In genomic region chr2:45114596-45114995, GRCm38 (mm10) we compare ENCODE assay signal across 8 mouse cellular contexts. TPM values are rescaled to one million over a fixed set of nuclear protein-coding genes. Genes with fewer than 3 reads are reported as not detected.
DNase-seq lines count a peak whose midpoint lies in the region; ATAC-seq lines count a peak whose summit lies in the region.

No protein-coding gene starts in this region.

- H3K36me3 ChIP-seq in liver, embryonic 15.5 days (replicated peaks), result no peaks in the 10 kb centered on the region

- H3K4me1 ChIP-seq in liver, embryonic 15.5 days (replicated peaks), result peaks cover 42% of the 10 kb centered on the region

- no peaks in the 10 kb centered on the region for H3K9me3 ChIP-seq in liver, embryonic 15.5 days (replicated peaks)

- peaks cover 22% of the 10 kb centered on the region for H3K27me3 ChIP-seq in liver, embryonic 15.5 days

- no peak overlapping the region for H3K9ac ChIP-seq in liver, embryonic 15.5 days

- no peak overlapping the region; the same call in 1 of the 2 replicates for H3K27ac ChIP-seq in liver, embryonic 15.5 days (replicated peaks)

- H3K4me3 ChIP-seq in liver, embryonic 15.5 days (replicated peaks), result no peak overlapping the region

- WGBS in liver, embryonic 15.5 days (ENCODE audit: insufficient replicate concordance), result 26% methylated on average over 2 of the region's 2 CpGs

- H3K4me2 ChIP-seq in liver, embryonic 15.5 days, result peak overlapping the region; percentile 18

- no peak for DNase-seq in frontal cortex, postnatal 14 days (ENCODE audit: low spot score in 2 of 2)
- peak; percentile 52 for DNase-seq in retina, embryonic 14.5 days (ENCODE audit: low spot score)
- DNase-seq in retina, postnatal 1 day, result no peak
- DNase-seq in ovary, postnatal 36 days (ENCODE audit: low spot score), result no peak
- no peak for DNase-seq in adrenal gland, postnatal 25 days
- no peak for DNase-seq in lung, adult 18-20 months

- 0 out of 2 replicates have a peak, but pooled peaks have one; percentile 1 for ATAC-seq in frontal cortex, adult (ENCODE audit: low TSS enrichment)
- ATAC-seq in liver, embryonic 15.5 days (ENCODE audit: insufficient read depth), result no peak

RNA-seq across cellular contexts. Expression of gene Zeb2, which starts 2.6 kb away (rescaled TPM):
- 11.2 and 12.1 TPM in 2 replicates for polyA plus RNA-seq in liver, embryonic 15.5 days (2015; fragmentation: Nextera tagmentation; extraction: Ambion mirVana)
- 170 and 221 TPM in 2 replicates for total RNA-seq in adrenal gland, postnatal 25 days (2021)
